Mouse (Mus musculus) thymus, adult 2 months (tissue): ENCODE data around the gene Cacna1d. TPM values are rescaled to one million over a fixed set of nuclear protein-coding genes. Genes with fewer than 3 reads are reported as not detected.

Source experiments
- DNase-seq: peaks from one replicate; pipeline ENCODE4 v3.0.0; 2021
- H3K27ac ChIP-seq: fragments of 200-500 bp; 2 replicates; pipeline ENCODE4 v1.5.1; 2012; ENCODE audit warnings: low read length, control low read depth; ENCODE audit not compliant: control insufficient read depth, insufficient read depth
- H3K27me3 ChIP-seq: fragments of 200-500 bp; 2 replicates; pipeline ENCODE4 v1.6.1; 2012; ENCODE audit warnings: mild to moderate bottlenecking, low read length, moderate library complexity, mixed read lengths; ENCODE audit not compliant: control insufficient read depth, insufficient read depth
- H3K36me3 ChIP-seq: fragments of 200-500 bp; 2 replicates; pipeline ENCODE4 v1.6.1; 2012; ENCODE audit warnings: mild to moderate bottlenecking, low read length, moderate library complexity; ENCODE audit not compliant: control insufficient read depth, insufficient read depth
- H3K4me1 ChIP-seq: fragments of 200-500 bp; replicated peaks from 2 replicates; pipeline ENCODE4 v1.6.1; 2012; ENCODE audit warnings: low read length; ENCODE audit not compliant: control insufficient read depth, insufficient read depth
- H3K4me3 ChIP-seq: fragments of 200-500 bp; 2 replicates; pipeline ENCODE4 v1.5.1; 2012; ENCODE audit warnings: mild to moderate bottlenecking, low read length, control low read depth, moderate library complexity; ENCODE audit not compliant: control insufficient read depth, insufficient read depth
- CTCF ChIP-seq: fragments of 200-500 bp; IDR thresholded peaks from 2 replicates; pipeline ENCODE4 v1.5.1; 2012; ENCODE audit warnings: mild to moderate bottlenecking, control low read depth, low read length, moderate library complexity, borderline replicate concordance; ENCODE audit not compliant: control insufficient read depth, poor library complexity, insufficient read depth; ENCODE audit errors: extremely low read depth
- POLR2A ChIP-seq: fragments of 200-500 bp; IDR thresholded peaks from 2 replicates; pipeline ENCODE4 v1.6.1; 2012; ENCODE audit warnings: mild to moderate bottlenecking, low read length, control low read depth, moderate library complexity; ENCODE audit not compliant: control insufficient read depth, poor library complexity, insufficient read depth; ENCODE audit errors: extremely low read depth
- WGBS: fragments of 180-500 bp; shearing (Covaris S2); methylation state at CpG from one replicate; pipeline ENCODE4 v1.1.7; 2018; 5-methylcytosine and 5-hydroxymethylcytosine counted together
- polyA plus RNA-seq: library from polyadenylated mRNA; depleted of rRNA; stranded (reverse); fragments of >200 nt; gene quantifications from 2 replicates; pipeline ENCODE4 v1.2.3, GENCODE M21; 2012

Cacna1d gene
- polyA plus RNA-seq, 1 experiment, result 2.2 TPM

- H3K27me3 ChIP-seq, result no peaks in the 10 kb centered on the region
- H3K4me1 ChIP-seq, result peaks cover 36% of the 10 kb centered on the region
- TF ChIP-seq CTCF (no peak), POLR2A (no peak)
- 91% methylated on average over 4 of the region's 4 CpGs for WGBS
- no peaks in the 10 kb centered on the region for H3K36me3 ChIP-seq
- no peak overlapping the region for H3K27ac ChIP-seq
- DNase-seq, result no peak
- no peak overlapping the region for H3K4me3 ChIP-seq
These were observed 236.5 kb downstream of the Cacna1d start for GRCm38 (mm10) chr14:30254776-30255175.

DNA sequence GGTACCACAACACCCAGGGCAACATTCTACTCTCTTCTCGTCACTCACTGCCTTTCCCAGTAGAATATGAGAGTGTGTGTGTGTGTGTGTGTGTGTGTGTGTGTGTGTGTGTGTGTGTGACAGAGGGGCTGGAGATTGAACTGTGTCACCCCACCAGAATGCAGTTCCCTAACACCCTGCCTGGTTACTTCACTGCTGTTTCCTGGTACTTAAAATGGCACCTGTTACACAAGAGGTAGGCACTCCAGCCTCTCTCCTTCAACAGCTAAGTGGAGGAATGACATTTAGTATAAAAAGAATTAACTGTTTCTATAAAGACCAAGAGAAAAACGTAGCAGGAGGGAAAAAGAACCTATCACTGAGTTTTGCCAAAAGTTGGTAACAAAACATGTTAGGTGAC is 238.4 kb downstream of the Cacna1d start:
- WGBS, result 90% methylated on average over 2 of the region's 2 CpGs
- Histone ChIP-seq H3K27ac (no peak overlapping the region), H3K27me3 (no peaks in the 10 kb centered on the region), H3K36me3 (no peaks in the 10 kb centered on the region), H3K4me1 (peaks cover 43% of the 10 kb centered on the region), H3K4me3 (no peak overlapping the region)
- no peak for DNase-seq
- TF ChIP-seq POLR2A, result no peak
- TF ChIP-seq CTCF, result no peak

- 48% methylated on average over 5 of the region's 5 CpGs for WGBS
- no peaks in the 10 kb centered on the region for H3K36me3 ChIP-seq
- H3K4me1 ChIP-seq, result peaks cover 34% of the 10 kb centered on the region
- H3K4me3 ChIP-seq, result no peak overlapping the region
- TF ChIP-seq CTCF, result no peak
- TF ChIP-seq POLR2A, result no peak
- H3K27ac ChIP-seq, result no peak overlapping the region
- no peaks in the 10 kb centered on the region for H3K27me3 ChIP-seq
- no peak for DNase-seq
These were observed 239.9 kb downstream of the Cacna1d start for GRCm38 (mm10) chr14:30251351-30251750.

GRCm38 (mm10) chr14:30249591-30249990 is 241.7 kb downstream of the Cacna1d start:
- Histone ChIP-seq H3K36me3 (no peaks in the 10 kb centered on the region), H3K4me1 (peaks cover 34% of the 10 kb centered on the region), H3K4me3 (no peak overlapping the region), H3K27me3 (no peaks in the 10 kb centered on the region), H3K27ac (peak overlapping the region; percentile 61)
- peak; percentile 56 for DNase-seq
- TF ChIP-seq POLR2A (no peak), CTCF (no peak)
- 11% methylated on average over 4 of the region's 4 CpGs for whole genome bisulfite sequencing

GRCm38 (mm10) chr14:30248811-30249210 is 242.4 kb downstream of the Cacna1d start:
- H3K27me3 ChIP-seq, result no peaks in the 10 kb centered on the region
- TF ChIP-seq CTCF (no peak), POLR2A (no peak)
- 79% methylated on average over 4 of the region's 4 CpGs for WGBS
- no peak overlapping the region for H3K4me3 ChIP-seq
- no peak for DNase-seq
- H3K4me1 ChIP-seq, result peaks cover 34% of the 10 kb centered on the region
- H3K27ac ChIP-seq, result peak overlapping the region; percentile 61; the same call in 1 of the 2 replicates
- H3K36me3 ChIP-seq, result no peaks in the 10 kb centered on the region

GRCm38 (mm10) chr14:30248121-30248520 is 243.1 kb downstream of the Cacna1d start:
- Histone ChIP-seq H3K4me1 (peaks cover 34% of the 10 kb centered on the region), H3K27ac (peak overlapping the region; percentile 35; the same call in 1 of the 2 replicates), H3K27me3 (no peaks in the 10 kb centered on the region), H3K36me3 (no peaks in the 10 kb centered on the region), H3K4me3 (no peak overlapping the region)
- no peak for TF ChIP-seq POLR2A
- no peak for TF ChIP-seq CTCF
- DNase-seq, result no peak
- WGBS, result 11% methylated on average over 8 of the region's 8 CpGs

GRCm38 (mm10) chr14:30247606-30248005 is 243.6 kb downstream of the Cacna1d start:
- 85% methylated on average over 4 of the region's 4 CpGs for WGBS
- H3K4me1 ChIP-seq, result peaks cover 34% of the 10 kb centered on the region
- TF ChIP-seq CTCF (no peak), POLR2A (no peak)
- H3K27me3 ChIP-seq, result no peaks in the 10 kb centered on the region
- no peak for DNase-seq
- H3K27ac ChIP-seq, result no peak overlapping the region
- no peak overlapping the region for H3K4me3 ChIP-seq
- H3K36me3 ChIP-seq, result no peaks in the 10 kb centered on the region
